Mouse (Mus musculus) liver, adult (tissue): ENCODE results near the gene Hipk2.
A peak's percentile ranks its signal among the peaks of the same experiment; 100 is the strongest.

Experiments used
- GATA4 ChIP-seq: IDR thresholded peaks from 2 replicates; pipeline ENCODE4 v1.6.1; 2014; ENCODE audit warnings: mild to moderate bottlenecking, low read length; ENCODE audit not compliant: insufficient replicate concordance

Hipk2 gene

DNA sequence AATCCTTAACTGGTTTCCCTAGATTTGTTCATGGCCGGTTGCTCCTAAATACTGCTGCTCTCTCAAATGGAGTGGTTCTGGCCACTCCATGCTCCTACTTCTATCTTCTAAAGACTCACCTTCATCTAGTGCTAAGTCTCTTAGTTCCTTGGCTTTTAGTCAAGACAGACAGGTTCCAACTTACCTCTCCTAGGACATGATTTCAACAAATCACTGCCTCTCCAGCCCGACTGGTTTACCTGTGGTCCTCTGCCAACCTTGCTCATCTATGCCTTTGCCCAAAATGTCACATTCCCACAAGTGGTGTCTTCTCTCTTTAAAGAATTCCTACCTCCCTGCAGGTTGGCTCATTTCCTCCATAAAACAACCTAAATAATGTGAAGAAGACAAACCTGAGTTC is 1.7 kb upstream of the Hipk2 start:
- no peak for TF ChIP-seq GATA4

DNA sequence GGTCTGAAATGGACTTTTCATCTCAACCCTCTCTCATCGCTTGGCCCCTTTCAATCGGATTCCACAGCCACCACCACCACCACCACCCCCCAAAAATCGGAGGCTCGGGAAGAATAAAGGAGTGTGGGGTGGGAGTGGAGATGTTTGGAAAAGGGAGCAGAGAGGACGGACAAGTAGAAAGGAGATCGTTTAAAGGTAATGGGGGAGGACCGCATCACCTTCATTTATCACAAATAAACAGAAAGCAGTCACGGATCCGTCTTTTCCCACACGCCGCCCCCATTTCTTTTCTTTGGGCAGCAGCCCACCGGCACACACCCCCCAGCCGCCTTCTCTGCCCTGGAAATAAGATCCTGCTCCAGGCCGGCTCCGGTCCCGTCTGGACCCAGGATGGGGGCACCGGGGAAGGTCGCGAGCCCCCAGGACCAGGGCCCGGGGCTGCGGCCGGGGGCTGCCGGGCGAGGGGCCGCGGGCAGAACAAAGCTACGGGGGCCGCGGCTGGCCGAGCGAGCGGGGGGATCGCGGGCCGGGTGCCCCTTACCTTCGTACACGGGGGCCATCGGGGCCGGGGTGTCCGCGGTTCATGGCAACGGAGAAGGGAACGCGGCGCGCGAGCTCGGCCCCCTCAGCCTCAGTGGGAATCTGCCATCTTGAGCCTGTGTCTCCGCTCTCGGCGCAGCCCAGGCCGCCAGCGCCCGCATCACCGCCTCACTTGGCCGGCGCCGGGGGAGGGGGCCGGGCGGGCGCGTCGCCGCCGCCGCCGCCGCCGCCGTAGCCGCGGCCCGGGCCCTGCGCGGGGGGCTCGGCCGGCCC is 501 bp downstream of the Hipk2 start, which contains the start of gene Tbxas1:
Tbxas1 (plus strand) TSS at position 147 of the 813 bp plus-strand sequence.
- no peak for TF ChIP-seq GATA4

DNA sequence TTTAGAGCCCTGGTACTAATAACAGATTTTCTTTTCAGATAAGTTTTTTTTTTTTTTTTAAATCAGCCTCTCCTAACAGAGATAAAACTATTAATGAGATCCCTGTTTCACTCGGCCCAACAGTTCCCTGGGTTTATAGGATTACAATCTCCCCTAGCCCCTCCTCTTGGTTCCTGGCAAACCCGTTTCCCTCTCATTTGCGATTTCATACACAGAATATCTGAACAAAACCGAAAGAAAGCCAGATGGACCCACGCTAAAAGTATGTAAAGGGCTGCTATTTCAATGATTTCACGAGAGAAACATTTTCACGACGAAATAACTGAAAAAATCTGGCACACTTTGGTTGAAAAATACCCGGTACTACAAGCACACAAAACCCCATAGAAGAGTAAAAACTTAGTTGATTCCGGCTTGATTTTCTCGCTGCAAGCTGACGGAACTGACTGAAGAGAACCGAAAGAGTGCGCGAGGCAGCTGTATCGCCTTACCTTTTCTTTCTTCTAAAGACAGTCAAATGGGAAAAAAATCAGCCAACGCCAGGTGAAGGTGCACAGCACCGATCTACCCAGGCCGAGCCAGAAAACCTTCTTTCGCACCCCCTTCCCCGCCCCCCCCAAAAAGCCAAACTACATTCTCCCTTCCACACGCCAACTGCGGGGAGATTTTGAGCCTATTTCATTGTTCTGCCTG is 1.3 kb downstream of the Hipk2 start:
- no peak for TF ChIP-seq GATA4

DNA sequence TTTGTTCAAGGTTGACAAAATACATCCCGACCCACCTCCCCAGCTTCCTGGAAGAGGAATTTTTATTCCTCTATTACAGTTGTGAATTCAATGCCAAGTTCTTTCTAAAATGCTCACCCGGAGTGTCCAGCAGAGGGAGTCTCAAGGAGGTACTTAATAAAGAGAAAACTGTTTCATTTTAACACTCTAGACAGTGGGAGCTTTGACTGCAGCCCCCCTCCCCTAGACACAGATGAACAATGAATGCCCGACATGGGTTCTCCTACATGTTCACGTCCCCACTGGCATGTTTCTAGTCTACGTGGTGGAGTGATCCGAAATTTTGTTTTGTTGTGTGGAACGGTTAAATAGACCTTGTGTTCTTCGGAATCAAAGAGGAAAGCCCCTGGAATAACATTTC is 1.9 kb downstream of the Hipk2 start:
- no peak for TF ChIP-seq GATA4

DNA sequence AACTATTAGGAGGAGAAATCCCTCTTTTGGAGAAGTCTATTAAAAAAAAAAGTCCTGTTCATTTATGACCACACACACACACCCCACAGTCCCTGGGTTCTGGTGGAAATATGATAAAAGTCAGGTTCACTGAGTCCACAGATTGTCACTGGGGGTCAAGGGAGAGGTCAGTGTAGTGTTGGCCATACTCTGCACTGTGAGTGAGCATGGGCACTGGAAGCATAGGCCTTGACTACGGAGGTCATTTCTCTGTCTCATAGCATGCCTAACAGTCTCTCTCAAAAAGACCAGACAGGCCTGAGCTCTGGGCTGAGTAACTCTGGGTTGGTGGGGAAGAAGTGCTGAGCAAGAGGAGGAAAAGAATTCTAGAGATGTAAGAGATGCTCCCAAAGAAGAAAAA is 2.6 kb downstream of the Hipk2 start:
- no peak for TF ChIP-seq GATA4

DNA sequence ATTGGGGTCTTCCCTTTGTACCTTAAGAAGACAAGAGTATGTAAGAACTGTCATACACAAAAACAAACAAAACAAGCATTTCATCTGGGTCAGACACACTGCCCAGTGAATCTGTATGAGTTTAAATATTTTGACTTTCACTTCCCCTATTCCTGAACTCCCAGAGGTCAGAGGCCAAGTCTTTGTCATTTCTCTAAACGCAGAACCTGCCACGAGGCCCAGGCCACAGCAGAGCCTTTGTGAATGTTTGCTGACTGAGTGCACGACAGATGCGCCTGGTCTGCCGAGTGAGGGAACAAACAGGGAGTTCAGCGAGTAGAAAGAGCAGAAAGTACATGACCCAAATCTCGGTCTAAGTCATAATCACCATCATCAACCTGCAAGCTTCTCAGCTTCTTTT is 4.9 kb downstream of the Hipk2 start:
- no peak for TF ChIP-seq GATA4

DNA sequence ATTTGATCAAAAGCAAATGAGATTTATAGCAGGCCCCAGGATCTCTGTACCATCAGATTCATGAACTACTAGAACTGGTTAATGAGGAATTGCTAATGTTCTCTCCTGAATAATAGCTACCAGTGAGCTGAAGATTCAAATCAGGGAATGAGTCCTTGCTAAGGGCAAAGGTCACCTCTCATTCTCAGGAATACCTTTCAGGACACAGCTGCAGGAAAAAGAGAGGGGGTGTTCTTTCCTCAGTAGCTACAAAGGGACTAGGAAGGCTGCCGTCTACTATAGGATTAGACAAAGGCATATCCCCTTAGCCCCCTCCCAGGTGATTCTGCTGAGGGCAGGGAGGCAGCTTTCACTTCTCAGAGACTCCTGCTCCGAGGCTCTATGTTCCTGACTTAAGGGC is 5.9 kb downstream of the Hipk2 start:
- TF ChIP-seq GATA4: no peak

DNA sequence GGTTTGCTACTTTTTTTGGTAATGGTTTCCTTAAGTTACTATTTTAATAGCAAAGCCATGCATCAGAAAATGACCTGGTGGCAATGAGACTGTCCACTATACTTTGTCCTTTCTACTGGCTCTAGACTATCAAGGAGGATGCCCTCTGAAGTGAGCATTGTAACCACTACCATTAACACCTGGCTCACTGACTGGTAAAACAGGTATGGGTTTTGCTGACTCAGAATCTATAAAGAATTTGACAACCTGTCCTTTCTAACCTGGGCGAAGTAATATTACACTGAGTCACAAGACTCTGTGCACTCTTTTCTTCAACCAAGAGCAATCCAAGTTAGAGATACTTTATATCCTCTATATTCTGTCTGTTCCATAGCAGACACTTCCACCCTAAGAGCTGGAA is 7.0 kb downstream of the Hipk2 start:
- TF ChIP-seq GATA4: no peak

DNA sequence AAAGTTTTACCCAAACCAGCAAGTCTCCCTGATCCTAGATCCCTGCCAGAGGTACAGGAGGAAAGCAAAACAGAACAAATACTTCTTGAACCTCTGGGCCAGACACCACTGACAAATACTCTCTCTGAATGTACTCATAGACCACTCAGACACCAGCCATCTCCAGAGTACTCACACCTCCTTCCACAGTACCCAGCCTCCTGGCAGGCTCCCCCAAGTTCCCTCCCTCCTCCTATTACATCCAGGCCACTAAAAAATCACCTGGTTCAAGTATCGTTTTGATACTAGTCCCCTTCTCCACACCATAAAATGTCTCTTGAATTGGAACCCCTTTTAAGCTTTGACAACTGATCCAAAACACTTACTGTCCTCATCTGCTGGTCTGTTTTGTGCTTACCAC is 8.7 kb downstream of the Hipk2 start:
- no peak for TF ChIP-seq GATA4

DNA sequence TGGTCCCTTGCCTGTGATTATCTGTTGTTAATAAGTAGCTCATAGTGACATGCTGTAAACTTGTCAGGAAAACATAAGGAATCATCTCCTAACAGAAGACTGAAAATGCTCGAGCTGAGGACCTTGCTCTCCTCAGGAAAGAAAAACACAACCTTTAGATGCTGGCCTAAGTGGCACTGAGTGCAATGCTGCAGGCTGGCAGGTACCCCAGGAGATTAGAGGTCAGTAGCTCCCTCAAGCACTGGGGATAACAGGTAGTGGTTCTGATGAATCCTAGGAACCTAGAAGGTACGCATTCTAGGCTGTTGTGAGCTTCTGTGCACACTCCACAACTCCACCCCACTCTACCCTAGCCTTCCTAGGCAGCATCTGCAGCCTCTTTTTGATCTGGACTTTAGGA is 9.2 kb downstream of the Hipk2 start:
- TF ChIP-seq GATA4: no peak

DNA sequence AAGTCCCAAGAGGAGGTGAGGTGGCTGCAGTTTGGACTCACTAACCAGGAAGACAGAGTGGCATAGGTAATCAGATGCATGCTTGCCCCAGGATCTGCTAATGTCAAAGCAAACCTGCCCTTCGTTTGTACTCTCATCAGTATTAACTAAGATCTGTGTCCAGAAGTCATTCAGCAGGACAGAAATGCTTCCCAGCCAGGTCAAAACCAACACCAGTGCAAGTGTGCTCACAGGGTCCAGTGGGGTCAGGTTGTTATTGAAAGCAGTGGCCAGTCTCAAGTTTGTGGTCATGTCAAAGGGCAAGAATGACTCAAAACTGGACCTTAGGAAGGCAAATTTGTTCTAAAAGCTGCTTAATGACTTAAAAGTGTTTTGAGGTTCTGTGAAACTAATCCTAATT is 9.6 kb downstream of the Hipk2 start:
- no peak for TF ChIP-seq GATA4

DNA sequence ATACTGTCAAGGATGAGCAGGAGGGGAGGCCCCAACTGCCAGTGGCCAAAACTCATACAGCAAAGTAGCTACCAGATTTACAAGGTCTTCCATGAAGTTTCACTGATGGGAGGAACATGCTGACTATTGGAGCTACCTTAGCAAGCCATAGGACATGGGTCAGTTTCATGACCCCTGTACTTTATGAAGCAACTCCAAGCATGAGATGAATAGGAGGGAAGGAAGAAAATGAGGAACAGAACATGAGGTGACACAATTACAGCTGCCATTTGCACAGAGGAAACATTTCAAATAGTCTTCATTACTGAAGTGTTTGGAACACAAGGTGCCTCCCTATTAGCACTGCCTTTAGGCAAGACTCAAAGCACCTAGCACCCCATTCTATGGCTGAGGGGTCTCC is 10.2 kb downstream of the Hipk2 start:
- no peak for TF ChIP-seq GATA4

DNA sequence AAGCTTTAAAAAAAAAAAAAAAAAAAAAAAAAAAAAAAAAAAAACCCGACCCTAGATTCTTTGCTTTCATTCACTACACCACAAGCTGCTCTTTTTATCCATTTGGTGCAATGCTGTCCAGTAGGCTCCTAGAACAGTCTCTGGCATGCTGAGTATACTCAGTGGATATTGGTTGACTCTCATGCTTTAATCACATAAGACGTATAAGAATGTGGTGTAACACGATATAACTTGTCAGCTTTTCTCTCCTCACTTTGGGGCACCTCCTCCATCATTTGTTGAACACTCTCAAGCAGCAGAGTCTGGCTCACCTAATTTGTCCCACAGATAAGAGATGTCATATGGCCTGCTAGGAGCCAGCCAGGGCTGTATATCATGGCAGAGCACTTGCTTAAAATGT is 12.4 kb downstream of the Hipk2 start:
- TF ChIP-seq GATA4: no peak

DNA sequence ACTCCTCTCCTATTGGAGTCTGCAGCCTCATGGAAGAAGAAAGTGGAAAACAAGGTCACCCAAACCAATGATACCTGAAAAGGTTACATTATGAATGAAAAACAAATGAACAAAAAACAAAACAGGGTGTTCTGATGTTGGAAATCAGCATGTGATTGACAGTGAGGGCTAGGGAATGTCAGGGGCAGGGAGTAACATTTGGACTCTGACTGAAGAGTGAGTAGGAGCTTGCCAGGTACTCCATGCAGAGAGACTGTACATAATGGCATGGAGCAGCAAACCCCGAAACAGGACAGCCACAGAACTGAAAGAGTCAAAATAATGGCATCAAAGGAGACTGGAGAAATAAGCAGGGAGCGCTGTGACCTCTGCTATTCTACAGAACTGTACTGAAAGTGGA is 15.7 kb downstream of the Hipk2 start:
- TF ChIP-seq GATA4: no peak

DNA sequence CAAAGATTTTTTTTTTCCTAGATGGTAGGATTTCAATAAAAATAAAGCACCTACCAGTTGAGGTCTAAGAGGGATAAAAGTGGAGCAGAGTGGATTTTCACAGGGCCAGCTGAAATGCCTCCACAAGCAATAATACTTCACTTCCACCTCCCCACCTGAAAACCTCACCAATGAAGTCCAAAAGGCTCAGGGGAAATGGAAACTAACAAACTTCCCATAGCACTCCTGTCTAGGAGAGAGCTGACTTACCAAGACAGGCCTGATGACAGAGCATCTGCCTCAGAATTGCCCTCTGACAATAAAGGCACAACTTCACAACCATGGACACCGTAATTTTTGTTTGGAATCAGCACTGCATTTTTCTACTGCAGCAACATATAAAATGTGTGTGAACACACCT is 16.1 kb downstream of the Hipk2 start:
- no peak for TF ChIP-seq GATA4

DNA sequence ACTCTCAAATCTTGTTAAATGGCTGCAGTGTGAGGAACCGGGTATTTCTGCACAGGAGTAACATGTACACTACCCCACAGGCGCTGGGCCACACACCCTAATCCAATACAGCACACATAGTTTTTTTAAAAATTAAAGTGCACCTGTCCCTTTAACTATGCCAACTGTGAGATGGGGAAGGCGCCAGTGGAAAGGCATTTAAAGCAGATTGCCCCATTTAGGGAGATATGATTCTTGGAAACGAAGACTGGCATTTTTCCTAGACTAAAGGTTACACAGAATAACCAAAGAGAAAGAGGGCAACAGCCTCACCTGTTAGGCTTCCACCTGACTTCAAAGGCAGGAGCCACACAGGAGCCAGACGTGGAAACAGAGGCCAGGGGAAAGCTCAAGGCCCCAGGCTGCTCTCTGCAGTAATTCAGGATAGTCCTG is 22.4 kb downstream of the Hipk2 start:
- peak; percentile 80 for TF ChIP-seq GATA4
